Mouse (Mus musculus) c-Kit-positive CD71-positive TER-119-negative erythroid progenitor cells, embryonic 14.5 days (primary cell): ENCODE measurements at regions not wholly inside any gene's neighbourhood (a gene's known extent, or its start where the extent isn't known, plus 50 kb on each side); places are given as distances from the start of the nearest gene placed in this dataset.

Experiments used
- DNase-seq: peaks from one replicate; pipeline ENCODE4 v3.0.0-alpha.2; 2013; ENCODE audit warnings: low read depth

DNA sequence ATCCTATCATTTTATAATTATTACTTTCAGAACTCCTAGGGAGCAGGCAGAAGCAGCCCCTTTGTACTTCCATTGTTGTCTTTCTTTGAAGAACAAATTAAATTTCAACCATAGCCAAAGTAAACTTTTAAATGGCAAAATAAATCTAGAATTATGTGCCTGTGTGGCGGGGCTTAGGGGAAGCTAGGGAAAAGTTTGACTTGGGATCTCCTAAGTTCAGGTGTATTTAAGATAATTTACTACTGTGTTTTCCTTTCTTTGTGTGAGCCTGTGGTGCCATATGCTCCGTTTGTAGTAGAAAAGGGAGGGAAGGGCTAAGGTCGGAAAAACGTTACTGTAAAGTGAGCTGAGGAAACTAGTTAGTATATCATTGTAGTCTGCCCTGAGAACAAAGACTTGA, 1062.5 kb upstream of the Zeb2 start:
- no peak for DNase-seq

DNA sequence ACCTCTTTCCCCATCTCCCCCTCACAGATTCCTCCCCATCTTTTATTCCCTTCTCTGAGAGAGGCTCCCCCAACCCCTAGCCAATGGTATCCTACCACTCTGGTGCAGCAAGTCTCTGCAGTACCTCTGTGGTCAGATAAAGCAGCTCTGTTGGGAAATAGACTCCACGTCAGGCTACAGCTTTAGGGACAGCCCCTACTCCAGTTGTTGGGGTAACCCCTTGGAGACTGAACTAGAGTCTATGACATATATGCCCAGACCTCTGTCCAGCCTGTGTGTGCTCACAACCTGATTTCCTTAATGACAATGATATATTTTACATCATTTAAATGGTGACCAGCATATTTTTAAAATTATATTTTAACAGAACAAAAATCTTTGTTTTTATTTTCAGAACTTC, 1051.3 kb upstream of the Zeb2 start:
- no peak for DNase-seq

DNA sequence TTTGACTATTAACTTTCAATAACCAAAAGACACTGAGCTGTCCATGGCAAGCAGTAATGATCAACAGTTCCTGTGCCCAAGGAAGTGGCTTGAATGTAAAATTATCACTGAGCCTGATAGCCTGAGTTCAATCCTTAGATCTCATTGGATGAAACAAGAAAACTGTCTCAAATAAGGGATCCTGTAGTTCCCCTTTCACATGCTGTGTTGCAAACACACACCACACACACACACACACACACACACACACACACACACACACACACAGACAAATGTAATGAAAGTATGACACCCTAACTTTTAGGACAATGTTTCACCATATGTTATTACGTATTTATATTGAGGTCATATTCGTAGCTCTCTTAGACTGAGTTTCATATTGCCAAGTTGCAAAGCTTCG, 1032.7 kb upstream of the Zeb2 start:
- no peak for DNase-seq

DNA sequence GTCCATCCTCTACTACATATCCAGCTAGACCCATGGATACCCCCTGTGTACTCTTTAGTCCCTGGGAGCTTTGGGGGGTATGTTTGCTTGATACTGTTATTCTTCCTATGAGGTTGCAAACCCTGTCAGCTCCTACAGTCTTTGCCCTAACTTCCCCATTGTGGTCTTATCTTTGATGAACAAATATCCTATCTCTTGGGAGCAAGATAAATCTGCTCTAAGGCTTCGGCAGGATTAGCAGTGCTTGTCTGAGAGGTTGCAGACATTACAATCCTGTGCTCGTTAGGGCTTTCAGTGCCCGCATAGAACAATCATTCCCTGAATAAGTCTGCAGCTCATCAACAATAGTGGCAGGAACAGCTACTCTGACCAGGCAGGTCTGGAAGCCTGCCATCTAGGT, 1002.7 kb upstream of the Zeb2 start:
- no peak for DNase-seq

DNA sequence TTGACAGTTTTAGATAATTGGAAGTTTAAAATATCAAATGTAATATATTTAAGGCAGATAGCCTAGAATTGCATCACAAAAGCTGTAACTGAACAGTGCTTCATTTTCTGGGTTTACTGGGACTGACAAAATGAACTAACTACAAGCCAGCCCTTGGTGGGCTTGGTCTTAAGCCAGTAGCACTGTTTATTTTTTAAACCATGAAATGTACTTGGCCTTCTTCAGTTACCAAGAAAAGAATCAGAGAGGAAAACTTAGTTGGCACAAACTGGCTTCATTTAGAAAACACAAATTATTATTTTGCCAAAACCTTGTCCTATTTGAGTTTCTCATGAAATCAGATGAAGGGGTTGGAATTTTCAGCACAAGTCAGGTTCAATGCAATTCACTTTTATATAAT, 989.8 kb upstream of the Zeb2 start:
- no peak for DNase-seq

DNA sequence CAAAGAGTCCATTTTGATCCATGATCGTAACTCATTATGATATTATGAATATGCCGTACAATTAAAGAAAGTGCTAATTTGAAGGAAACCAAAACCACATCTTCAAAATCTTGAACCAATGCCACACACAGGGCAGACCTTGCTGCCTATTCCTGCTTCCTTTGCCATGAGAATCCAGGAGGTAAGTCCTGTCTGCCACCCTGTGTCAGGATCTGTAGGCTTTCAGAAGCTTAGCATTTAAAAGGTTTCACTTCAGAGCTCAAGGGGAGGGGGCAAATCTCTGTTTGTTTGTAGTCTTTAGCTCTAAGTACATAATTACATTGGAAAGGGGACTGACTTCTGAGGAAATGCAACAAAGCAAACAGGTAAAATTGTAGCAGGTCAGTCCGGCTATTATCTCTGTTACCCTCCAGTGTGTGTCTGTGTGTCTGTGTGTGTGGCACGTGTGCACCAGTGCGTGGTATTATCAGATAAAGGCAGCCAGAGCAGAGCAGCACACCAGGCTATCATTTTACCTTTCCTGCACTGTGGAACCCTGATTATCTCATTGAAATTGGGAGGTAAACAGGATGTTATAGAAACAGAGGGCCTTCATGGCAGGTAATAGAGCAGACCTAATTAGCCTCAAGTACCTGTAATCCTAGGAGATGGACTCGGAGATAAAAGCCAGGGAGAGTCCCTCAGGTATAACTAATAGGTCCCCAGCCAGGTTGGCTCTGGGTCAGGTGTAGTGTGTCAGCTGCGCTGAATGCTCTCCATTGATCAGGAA, 948.0 kb upstream of the Zeb2 start:
- DNase-seq: no peak

DNA sequence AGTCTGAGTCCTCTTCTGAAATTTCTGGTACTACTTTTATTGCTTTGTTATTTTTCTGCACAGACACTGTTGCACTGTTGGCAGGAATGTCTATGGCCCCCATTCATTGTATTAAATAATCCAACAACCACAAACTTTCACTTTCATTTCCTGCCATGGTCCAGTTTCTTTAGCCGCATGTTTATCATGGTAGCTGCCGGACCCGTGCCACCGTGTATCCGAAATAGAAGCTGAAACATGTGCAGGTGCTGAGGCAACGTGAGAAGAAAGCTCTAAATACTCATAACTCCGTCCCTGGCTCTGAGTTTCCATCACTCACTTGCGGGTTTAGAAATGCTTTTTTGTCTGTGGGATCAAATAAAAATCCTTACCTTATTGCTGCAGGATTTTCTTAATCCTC, 938.5 kb upstream of the Zeb2 start:
- DNase-seq: no peak

DNA sequence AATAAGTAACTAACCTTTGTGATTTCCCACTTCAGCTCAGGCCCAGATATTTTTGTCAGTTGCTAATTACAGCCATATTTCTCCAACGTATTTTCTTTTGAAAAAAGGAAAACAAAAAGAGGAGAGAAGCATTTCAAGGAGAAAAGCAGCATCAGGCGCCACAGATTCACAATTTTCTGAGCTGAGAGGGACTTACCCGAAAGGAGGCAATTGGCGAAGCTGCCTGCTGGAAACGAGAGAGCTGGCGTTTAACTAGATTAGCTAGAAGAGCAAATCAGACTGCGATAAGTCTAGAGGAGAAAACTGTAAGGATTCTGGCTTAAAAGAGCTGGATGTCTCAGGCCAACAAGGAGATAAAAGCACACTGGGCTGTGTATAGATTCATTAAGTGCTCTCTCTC, 937.7 kb upstream of the Zeb2 start:
- DNase-seq: no peak

DNA sequence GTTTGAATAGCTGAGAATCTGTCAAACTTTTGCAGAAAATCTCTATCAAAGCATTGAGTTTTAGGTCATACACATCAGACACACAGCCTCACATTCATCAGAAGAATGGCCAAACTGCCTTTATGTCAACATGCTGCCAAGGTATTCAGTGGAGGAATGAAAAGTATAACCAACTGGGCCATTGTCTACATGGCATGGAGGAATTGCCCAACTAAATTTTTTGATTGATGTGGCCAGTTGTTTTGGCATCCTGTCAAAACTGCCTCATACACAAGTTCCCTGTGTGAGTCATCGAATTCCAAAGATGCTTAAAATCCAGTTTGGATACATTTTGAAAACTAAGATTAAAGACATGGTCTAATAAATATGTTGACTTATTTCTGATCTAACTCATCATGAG, 904.7 kb upstream of the Zeb2 start:
- DNase-seq: no peak

DNA sequence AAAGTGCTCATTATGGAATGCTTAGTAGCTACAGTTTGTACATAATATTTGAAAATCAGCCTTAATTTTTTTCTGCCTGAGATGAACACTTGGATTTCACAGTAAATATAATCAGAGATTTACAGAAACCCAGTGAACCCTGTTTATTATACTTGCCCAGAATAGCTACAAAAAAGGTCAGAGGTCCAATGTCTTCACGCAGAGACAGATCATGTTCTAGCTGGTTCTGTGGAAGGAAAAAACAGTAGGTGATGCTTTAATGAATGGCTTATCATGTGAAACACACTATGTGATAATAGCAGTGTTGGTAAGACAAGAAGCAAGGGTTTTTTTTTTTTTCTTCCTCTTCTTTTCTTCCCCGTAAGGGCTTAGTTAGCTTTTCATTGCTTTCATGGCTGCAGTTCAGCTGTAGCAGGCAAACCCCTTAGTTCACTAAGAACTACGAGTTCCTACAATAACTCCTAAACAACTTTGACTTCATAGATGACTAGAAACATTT, 896.6 kb upstream of the Zeb2 start:
- DNase-seq: no peak

DNA sequence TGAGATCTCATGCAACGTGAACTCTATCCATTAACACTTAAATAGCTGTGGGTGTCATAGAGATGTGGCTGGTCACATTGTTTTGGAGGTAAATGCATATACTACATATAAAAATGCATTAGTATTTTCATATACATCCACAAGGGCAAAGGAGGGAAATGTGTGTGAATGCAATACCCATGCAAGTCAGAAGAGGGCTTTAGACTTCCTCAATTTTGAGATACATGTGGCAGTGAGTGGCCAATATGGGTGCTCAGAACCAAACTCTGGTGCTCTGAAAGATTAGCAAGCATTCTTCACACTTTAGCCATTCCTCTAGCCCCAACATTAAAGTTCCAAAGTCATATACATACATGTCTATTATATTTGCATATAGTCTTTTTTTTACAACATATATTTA, 895.5 kb upstream of the Zeb2 start:
- no peak for DNase-seq

DNA sequence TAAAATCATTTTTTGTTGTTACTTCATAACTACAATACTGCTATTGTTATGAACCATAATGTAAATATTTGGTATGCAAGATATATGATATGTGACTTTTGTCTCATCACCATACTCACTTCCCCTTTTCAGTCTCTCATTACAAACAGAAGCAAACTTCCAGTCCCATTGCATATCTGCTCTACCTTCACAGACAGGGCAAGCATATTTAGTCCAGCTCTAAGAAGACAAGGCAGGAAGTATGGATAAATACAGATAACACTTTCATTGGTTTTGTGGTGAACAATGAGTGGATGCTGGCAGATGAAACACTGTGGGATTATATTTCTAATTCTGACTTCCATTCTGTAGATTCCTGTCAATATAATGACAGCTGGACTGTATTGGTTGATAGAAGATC, 858.0 kb upstream of the Zeb2 start:
- no peak for DNase-seq

DNA sequence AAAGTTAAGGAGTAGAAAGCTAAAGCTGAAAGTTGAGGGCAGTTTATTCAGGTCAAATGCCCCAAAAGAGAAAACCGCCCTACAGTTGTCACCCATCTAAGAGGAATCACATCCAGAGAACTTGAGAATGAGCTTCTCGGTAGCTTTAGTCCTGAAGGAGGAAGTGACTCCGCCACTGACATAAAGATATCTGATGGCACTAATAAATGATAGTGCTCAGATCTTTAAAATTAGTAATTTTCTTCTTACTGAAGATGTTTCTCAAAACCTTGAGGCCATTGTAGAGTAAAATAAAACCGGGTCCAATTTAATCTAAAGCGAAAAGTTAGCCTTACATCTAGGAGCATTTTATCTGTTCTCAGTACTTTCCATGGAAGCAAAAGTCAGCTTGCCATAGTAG, 851.4 kb upstream of the Zeb2 start:
- DNase-seq: no peak

DNA sequence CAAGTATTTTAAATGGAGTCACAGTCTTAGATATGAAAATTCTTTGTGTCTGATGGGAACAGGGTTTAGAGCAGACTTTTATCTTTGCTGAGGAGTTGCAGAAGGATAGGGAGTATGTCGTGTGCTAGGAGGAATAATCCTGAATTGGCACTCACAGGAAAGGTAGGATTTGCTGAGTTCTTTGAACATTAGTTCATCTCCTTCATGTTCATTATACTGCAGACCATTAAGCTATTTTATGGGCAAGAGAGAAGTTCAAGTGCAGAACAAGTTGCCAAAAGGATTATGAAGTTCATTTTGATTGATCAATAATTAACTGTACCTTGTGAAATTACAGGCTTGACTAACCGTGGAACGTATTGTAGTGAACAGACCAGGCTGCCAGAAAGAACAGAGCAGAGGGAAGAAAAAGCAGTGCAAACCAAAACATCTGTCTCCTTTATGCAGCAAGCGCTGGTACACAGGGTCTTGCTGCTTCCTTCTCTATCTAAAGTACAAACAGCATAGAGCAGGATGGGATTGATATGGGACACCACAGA, 839.7 kb upstream of the Zeb2 start:
- DNase-seq: no peak

DNA sequence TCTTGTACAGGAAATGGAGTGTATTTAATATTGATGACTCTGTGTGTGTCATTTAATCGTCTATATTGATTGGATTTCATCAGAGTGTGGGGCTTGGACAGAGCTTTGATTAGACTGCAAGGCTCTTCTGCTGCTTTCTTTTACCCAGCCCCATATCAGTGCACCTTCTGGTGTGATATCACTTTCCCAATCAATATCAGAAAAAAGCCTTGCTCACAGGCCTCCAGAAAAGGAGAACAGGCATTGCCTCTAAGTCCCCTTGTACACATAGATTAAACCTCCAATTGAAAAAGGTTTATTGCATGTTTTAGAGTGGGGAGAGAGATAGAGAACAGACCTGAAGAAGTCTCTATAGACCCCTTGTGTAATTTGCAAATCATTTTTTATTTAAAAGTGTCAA, 831.6 kb upstream of the Zeb2 start:
- DNase-seq: no peak

DNA sequence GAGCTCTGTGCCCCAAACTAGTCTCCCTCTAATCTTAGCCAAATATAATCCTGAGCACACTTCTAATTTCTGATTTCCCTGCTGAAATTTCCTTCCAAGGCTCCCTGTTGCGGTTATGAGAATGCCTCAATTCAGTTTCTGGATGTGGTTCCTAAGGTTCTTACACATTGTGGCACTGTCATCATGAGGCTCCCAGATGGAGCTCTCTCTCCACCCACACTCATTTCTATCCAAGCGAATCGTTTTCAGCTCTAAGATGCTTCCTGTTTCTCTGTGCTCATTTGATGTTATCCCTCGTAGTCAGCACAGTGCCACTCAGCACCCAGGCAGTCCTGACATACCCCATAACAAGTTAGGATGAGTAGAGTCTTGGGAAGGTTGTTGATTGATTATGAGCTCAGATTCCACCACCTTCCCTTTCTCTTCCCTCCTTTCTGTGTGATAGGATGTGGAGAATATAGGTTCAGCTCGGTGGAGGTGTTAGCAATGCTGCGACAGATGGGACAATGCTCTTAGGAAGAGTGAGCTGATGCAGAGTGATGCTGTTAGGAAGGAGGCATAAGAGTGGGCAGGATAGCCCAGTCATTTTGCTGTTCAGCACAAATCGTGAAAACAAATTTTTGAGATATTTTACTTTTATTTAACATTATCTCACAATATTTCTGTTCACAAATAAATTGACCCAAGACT, 808.7 kb upstream of the Zeb2 start:
- no peak for DNase-seq

DNA sequence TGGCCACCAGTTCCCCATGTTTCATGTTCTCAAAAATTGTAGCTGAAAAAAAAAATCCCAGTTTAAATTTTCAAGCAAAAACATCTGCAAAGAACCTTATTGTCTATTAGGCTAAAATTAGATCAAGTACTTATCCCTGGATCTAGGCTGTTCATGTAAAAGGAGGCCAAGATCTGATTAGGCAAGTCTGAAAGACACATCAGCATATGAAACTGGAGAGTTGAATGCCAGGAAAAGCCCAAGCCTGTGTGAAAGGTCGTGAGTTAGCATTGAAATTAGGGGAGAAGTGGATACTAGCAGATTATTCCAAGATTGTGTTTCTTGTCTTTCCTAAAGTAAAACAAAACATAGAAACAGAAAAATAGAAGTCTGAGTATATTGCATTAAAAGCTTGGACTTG, 791.7 kb upstream of the Zeb2 start:
- no peak for DNase-seq

DNA sequence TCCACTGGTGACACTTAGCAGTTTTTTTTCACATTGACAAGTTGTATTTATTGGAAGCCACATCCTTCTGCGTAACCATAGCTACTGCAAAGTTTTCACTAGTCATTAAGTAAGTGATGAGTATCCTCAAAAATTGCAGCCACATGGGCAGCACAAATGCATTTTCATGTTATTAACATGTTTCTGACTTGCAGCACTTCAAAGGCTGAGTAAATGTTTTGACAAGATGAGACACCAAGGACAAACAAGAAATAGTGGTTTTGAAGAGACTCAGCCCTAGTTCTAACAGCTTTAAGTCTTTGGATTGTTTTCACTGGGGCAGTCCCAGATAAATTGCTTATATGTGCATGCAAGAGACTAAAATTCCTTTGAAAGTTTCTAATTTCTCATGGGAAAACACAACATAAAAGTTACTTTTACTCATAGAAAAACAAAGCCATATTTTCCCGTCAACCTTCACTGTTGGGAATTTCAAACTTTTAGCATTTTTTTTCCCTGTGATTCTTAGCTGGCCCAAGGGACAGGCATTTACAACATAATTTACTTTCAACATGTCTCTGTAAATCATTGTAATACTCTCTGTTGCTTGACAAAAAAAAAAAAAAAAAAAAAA, 787.5 kb upstream of the Zeb2 start:
- DNase-seq: no peak

DNA sequence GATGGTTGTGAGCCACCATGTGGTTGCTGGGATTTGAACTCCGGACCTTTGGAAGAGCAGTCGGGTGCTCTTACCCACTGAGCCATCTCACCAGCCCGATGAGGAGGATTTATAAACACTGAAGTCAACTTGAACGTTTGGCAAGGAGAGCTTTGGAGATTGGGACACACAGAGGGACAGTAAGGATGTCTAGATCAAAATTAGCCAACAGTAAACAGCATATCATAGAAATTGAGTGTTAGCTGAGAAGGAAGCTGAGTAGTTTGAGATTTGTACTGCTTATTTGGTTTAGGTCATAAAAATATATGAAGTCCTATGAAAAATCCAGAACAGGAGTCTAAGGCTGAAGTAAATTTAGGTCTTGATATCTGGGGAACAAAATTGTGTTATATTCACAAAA, 786.9 kb upstream of the Zeb2 start:
- no peak for DNase-seq

DNA sequence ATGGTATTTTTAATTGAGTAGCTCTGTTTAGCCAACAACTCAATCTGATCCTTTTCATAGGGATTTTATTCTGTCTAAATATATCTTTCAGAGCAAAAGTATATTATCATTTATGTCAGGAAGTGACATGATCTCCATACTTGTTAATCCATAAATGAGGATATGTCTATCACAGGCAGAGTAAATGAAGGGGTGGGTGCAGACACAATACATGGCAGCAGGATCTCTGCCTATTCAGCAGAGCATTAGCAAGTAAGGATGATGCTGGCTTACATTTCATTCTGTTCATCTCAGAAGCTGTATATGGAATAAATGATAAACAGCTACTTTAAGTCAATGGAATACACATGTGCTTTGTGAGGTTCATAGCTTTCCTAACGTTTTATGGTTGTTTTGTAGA, 786.2 kb upstream of the Zeb2 start:
- no peak for DNase-seq

DNA sequence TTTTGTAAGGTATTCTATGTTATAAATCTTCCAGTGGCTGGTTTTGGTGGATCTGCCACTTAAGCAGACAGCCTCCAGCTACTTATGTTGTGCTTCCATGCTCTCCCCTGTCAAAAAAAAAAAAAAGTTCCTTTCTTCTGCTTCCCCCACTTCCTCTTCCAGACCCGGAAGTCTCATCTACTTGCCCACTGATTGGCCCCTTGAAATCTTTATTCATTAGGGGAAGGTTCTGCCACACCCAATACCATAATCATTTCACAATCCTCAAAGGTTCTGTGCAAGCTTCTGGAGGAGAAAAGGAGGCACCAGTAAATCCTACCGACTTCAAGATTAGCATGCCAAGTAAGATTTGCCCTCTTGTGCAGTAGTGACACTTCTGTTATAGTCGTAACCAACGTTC, 784.7 kb upstream of the Zeb2 start:
- no peak for DNase-seq

DNA sequence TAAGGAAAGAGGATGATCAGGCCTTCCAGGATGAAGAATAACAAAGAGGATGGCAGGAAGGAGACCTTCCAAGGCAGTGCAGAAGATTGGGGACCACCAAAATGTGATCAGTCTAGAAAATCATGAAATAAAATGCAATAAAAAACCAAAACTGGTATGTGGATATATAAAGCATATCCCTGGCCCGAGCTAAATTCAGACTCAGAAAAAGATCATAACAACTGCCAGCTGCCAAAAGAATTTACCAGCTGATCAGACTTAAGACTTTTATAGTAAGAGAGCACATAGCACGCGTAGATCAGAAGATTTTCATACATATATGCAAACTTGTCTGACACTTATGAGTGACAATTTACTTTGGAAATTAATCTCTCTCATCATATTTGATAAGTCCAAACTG, 767.5 kb upstream of the Zeb2 start:
- no peak for DNase-seq

DNA sequence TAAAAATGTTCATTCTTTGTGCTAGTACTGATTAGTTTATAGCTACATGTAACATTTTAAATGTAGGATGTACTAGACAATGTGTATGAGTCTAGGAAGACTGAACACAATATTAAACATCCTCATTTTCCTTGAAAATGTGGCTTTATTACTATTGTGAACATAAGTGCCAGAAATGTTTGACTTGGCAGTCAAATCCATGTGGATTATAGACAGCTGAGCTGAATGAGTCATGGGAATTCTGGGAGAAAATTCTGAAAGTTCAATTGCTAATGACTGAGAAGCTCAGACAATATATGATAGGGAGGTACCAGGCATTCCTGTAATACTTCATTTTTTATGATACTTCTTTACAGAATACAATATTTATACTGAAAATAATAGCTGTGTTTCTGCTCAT, 761.5 kb upstream of the Zeb2 start:
- no peak for DNase-seq
